Mouse (Mus musculus) skeletal muscle tissue, adult 2 months (tissue): ENCODE results near the gene Kif13a.

ENCODE experiments used
- DNase-seq: peaks from one replicate; pipeline ENCODE4 v3.0.0-alpha.2; 2012; ENCODE audit warnings: low read depth, low spot score

The Kif13a gene

GRCm38 (mm10) chr13:46929719-46930658 lies at the start of gene Kif13a:
Gene Kif13a, minus strand, starts transcription at chr13:46929867.
- peak; percentile 95 for DNase-seq

GRCm38 (mm10) chr13:46976532-46976931 lies 46.9 kb upstream of the Kif13a start:
- no peak for DNase-seq

- no peak for DNase-seq
Measured at GRCm38 (mm10) chr13:46975930-46976329, 46.3 kb upstream of the Kif13a start.

DNA sequence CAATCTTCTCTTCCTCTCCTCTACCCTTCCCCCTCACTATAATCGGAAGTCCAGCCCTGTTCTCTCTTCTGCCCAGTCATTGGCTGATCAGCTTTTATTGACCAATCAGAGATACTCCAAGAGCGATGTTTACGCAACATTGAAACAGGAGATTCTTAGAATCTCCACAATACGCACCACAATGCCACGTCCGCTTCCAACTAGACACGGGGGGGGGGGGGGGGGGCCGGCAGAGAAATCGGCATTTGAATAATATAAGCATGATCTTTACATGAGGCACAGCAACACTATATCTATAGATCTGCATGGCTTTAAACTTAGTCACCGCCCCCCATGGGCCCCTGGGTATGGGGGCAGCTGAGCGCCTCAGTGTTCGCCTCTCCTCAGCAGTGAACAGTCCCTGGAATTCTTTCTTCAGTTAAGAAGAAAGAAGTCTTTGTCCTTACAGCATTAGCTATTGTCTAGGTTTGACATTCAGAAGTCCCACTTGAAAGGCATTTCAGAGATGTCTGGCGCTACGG lies 45.4 kb upstream of the Kif13a start:
- DNase-seq: no peak

DNA sequence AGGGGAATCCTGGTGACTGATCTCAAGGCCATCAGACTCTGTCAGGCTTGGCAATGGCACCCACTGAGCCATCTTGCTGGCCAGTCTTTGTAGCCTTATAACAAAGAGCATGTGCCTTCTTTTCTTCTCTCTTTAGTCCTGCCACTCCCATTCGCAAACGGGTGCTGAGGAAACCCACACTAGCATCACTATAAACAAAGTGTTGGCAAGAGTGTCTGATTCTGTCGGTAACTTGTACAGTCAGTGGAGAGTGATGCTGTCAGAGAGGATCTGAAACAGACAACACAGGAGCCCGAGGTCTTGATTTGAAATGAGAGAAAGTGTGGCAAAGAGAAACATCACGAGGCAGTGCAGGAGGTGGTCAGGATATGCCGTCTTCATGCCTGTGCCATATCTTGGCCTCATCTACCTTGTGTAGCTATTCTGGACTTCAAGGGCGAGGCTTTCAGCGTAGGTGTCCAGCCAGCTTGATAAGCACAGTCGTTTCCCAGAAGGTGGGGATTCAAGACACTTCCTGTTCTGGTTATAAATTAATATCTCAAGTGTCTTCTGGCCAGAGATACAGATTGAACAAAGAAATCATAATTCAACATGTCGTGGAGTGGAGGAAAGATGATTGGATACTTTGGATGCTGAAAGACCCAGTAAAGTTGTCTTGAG lies 40.7 kb upstream of the Kif13a start:
- no peak for DNase-seq

DNA sequence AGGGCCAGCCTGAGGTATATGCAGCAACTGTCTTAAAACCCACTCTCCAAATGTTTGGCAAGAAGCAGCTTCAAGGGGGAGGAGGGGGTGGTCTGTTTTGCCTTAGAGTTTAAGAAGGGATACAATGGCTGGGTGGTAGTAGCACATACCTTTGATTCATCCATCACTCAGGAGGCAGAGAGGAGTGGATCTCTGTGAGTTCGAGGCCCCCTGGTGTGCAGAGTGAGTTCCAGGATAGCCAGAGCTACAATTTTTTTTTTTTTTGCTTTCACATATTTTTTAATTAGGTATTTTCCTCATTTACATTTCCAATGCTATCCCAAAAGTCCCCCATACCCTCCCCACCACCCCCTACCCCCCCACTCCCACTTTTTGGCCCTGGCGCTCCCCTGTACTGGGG lies 39.0 kb upstream of the Kif13a start:
- DNase-seq: no peak

GRCm38 (mm10) chr13:46967308-46967707 lies 37.6 kb upstream of the Kif13a start:
- no peak for DNase-seq

- DNase-seq: no peak
Measured at GRCm38 (mm10) chr13:46960878-46961474, 31.3 kb upstream of the Kif13a start.

DNA sequence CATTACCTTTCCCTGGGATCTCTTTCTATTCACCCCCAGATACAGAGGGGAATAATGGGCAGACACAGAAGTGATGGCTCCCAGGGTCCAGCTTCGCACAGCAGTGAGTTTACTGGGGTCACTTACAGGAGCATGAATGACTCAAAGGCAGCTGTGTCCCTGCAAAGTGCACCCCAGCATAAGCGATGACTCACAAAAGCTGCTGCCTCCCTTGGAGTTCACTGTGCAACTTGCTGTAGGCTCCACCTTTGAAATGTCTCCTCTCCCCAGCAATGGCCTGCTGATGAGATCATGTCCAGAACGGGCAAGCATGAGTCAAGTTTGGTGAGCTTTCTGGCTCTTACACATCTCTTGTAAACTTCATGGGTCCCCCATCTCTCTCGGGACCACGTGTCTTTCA lies 29.5 kb upstream of the Kif13a start:
- no peak for DNase-seq

DNA sequence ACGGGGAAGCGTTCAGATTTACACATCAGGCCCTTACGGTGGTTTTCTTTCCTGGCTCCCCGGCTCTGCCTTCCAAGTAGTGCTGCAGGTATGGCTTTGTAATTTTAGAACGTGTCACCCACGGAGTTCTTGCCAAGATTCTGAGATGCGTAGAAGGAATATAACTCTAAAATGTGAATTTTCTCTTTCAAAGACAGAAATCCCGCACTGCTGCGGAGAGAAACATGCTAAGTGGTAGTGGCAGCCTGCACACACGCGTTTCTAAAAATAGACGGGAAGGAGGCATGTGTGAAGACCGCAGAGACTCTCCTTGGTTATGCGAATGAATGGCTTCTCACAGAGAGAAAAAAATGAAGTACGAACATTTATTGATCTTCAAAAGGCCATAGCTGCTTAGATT lies 21.5 kb upstream of the Kif13a start:
- no peak for DNase-seq

GRCm38 (mm10) chr13:46949741-46950140 lies 20.1 kb upstream of the Kif13a start:
- no peak for DNase-seq

- DNase-seq: no peak
Measured at GRCm38 (mm10) chr13:46948027-46948426, 18.4 kb upstream of the Kif13a start.

DNA sequence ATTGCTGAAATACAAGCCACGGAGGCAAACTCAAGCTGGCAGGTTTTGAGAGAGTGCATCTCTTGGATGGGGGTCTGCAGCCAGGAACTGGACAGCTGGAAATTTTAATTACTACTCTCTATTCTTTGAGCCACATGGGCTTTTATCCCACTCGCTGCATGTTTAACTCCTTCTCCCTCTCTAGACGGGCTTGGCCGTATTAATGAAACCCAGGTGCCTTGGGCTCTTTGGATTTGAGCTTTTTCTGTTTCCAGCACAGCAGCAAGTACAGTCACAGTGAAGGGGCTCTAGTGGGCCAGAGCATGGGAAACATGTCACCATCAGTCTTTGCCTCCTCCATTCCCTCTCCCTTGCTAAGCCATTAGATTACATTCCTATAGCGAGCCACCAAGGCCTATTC lies 16.4 kb upstream of the Kif13a start:
- no peak for DNase-seq

GRCm38 (mm10) chr13:46945256-46945655 lies 15.6 kb upstream of the Kif13a start:
- no peak for DNase-seq

DNA sequence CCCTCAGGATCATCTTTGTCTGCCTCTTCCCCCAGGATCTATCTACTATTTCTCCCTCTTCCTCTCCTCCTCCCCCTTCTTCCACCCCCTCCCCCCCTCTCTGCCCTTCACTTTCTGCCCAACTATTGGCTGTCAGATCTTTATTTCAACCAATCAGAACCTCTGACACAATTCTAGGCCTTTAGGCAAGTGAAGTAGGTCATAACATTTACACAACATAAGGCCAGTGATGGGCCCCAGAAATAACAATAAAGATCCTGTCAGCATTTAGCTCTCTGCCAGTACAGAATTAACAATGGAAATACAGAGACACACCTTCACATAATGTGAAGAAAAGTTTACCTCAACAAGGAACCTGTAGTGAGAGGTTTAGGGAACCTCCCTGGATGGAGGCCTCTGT lies 13.6 kb upstream of the Kif13a start:
- no peak for DNase-seq

- DNase-seq: no peak
Measured at GRCm38 (mm10) chr13:46934116-46934515, 4.4 kb upstream of the Kif13a start.

DNA sequence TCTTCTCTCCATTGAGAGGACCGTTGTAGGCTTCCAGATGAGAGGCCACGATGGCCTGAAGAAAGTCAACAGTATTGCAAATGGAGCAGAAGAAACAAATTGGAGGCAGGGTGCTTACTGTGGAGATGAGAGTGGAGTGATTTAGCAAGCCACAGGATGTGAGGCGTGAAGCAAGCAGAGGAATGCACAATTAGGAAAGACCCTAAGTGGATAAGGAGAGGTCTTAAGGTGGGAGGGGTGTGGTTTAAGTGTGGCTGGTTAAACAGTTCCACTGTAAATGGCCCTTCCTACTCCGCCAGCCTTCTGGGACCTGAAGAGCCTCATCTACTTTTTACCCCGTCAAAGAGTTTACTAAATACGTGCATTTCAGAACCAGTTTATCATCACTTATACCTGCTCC lies 3.2 kb upstream of the Kif13a start:
- no peak for DNase-seq

- DNase-seq: no peak
Measured at GRCm38 (mm10) chr13:46932049-46932448, 2.4 kb upstream of the Kif13a start.

GRCm38 (mm10) chr13:46930659-46931046 lies 986 bp upstream of the Kif13a start:
- peak; percentile 39 for DNase-seq

- peak; percentile 23 for DNase-seq
Measured at GRCm38 (mm10) chr13:46928961-46929691, 541 bp downstream of the Kif13a start.

DNA sequence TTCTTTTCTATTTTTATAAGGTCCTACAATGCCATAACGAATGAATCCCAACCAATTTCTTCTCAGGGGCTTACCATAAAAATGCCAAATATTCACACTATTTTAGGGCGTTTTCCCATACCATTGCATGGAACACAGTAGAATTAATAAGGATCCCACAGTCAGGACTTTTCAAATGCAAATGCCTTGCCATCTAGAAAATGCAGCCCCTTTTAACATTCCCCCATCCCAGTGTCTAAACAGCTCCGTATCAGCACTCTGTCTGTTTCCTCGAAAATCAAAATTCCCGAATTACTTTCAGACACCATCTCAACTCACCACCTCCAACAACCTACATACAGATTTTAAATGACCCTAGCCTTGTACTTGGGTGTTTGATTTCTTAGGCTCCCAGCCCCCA lies 1.3 kb downstream of the Kif13a start:
- DNase-seq: no peak

GRCm38 (mm10) chr13:46925671-46926070 lies 4.0 kb downstream of the Kif13a start:
- DNase-seq: no peak
